In the genomic region with DNA sequence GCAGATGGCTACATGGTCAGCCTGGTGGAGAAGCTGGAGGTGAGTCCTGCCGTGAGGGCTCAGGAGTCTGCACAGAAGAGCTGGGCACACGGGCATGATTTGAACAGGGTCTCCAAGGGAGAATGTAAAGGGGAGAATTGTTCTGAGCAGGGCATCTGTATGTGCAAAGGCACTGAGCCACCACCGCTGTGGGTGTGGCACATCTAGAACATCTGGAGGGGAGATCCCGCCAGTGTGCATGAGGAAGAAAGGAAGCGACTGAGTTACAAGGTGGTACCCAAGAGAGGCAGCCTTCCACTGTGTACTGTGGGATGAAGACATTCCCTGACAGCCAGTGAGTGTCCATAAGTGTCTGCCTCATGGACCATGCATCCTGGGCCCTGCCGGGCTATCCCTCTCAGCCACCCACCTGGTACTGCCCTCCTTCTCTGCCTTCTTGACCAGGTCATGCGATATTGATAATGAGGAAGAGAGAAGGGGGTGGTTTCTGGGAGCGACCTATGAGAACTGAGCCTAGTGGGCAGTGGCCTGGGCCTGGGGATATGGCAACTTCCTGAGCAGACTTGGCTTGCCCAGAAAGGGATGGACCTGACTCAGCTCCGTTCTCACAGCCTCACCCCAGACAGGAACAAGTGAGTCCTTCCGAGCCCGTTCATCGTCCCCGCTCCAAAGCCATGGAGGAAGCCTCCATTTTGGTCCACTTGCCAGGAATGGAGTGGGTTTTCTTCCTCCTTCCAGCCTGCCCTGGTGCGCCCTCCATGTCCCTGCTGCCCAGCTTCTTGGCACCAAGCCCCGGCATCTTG, we compare ENCODE assay signal across 9 mouse cellular contexts.
DNase-seq lines count a peak whose midpoint lies in the region; ATAC-seq lines count a peak whose summit lies in the region.
"Had no signal": no experiment of that assay in that cellular context is flagged by ENCODE, and none has a peak within 500 bp of the region (broad histone marks: within the 10 kb centered on the region; RNA-seq: fewer than 3 reads in every experiment).

No protein-coding gene starts in this region.

- no peak for DNase-seq in forebrain, embryonic 14.5 days (ENCODE audit: low spot score)
- peak; percentile 19 to 29 for DNase-seq in lung, postnatal 4 days
- DNase-seq in lung, adult 18-20 months = no peak
- peak; percentile 32 to 34 for DNase-seq in layer of hippocampus, postnatal 10 days (ENCODE audit: low spot score in 2 of 2)
- peak; percentile 46 to 47 for DNase-seq in thymus, postnatal 10 days (ENCODE audit: low spot score in 2 of 2)
- no peak for DNase-seq in gastrocnemius, postnatal 25 days
- DNase-seq in urinary bladder, adult 2 months (ENCODE audit: low spot score) = no peak
- DNase-seq: gastrocnemius, postnatal 10 days had no signal

- H3K4me2 ChIP-seq in forebrain, embryonic 16.5 days (ENCODE audit: low read length) = peak overlapping the region; percentile 25; the same call in 1 of the 2 replicates
- no peak overlapping the region for H3K4me2 ChIP-seq in forebrain, embryonic 14.5 days (ENCODE audit: low read length)

- 80% methylated on average over 15 of the region's 15 CpGs for WGBS in forebrain, embryonic 16.5 days
- WGBS in forebrain, embryonic 14.5 days = 84% methylated on average over 15 of the region's 15 CpGs

- no peak overlapping the region for H3K27ac ChIP-seq in forebrain, embryonic 16.5 days (ENCODE audit: low read length)
- H3K27ac ChIP-seq in forebrain, embryonic 14.5 days (ENCODE audit: low read depth, low read length) = no peak overlapping the region

- peak overlapping the region; percentile 25; the same call in 1 of the 2 replicates for H3K9ac ChIP-seq in forebrain, embryonic 16.5 days (replicated peaks; ENCODE audit: low read depth, low read length)
- H3K9ac ChIP-seq in forebrain, embryonic 14.5 days (ENCODE audit: low read length) = no peak overlapping the region; the same call in 1 of the 2 replicates

- ATAC-seq in forebrain, embryonic 16.5 days = peak; percentile 9; the same call in 1 of the 2 replicates
- ATAC-seq in forebrain, embryonic 14.5 days = no peak; the same call in none of the 2 replicates

- H3K36me3 ChIP-seq in forebrain, embryonic 16.5 days (ENCODE audit: control insufficient read depth, insufficient read depth) = no peaks in the 10 kb centered on the region
- no peaks in the 10 kb centered on the region for H3K36me3 ChIP-seq in forebrain, embryonic 14.5 days (ENCODE audit: control insufficient read depth, insufficient read depth, low read length)

- H3K27me3 ChIP-seq in forebrain, embryonic 16.5 days (replicated peaks; ENCODE audit: control insufficient read depth, insufficient read depth, low read length) = no peaks in the 10 kb centered on the region
- H3K27me3 ChIP-seq in forebrain, embryonic 14.5 days (replicated peaks; ENCODE audit: control insufficient read depth, insufficient read depth, low read length) = no peaks in the 10 kb centered on the region

- peaks cover 13% of the 10 kb centered on the region for H3K4me1 ChIP-seq in forebrain, embryonic 16.5 days (replicated peaks; ENCODE audit: control insufficient read depth, insufficient read depth, low read length)
- peaks cover 12% of the 10 kb centered on the region for H3K4me1 ChIP-seq in forebrain, embryonic 14.5 days (ENCODE audit: control insufficient read depth, insufficient read depth, low read length)

- peaks cover 3% of the 10 kb centered on the region; the same call in 1 of the 2 replicates for H3K9me3 ChIP-seq in forebrain, embryonic 16.5 days (ENCODE audit: control insufficient read depth, low read length)
- H3K9me3 ChIP-seq in forebrain, embryonic 14.5 days (replicated peaks; ENCODE audit: control insufficient read depth, low read length) = no peaks in the 10 kb centered on the region; the same call in 1 of the 2 replicates

- H3K4me3 ChIP-seq in forebrain, embryonic 16.5 days (replicated peaks; ENCODE audit: low read length) = no peak overlapping the region
- H3K4me3 ChIP-seq in forebrain, embryonic 14.5 days (ENCODE audit: low read depth, low read length) = no peak overlapping the region

Comparison
In these comparisons a context has a peak if more than half of its experiments do, and no peak if none do; other contexts are left out.
1. DNase-seq: peak in lung, postnatal 4 days (2 of 2), layer of hippocampus, postnatal 10 days (2 of 2) and thymus, postnatal 10 days (2 of 2); none in forebrain, embryonic 14.5 days (single experiment), lung, adult 18-20 months (0 of 2), gastrocnemius, postnatal 25 days (single experiment) and urinary bladder, adult 2 months (single experiment).